Mouse (Mus musculus) right cerebral cortex, adult 2 months (tissue): ENCODE measurements around the gene Mcfd2.
"Not testable (repeated sequence)": the region's sequence is repeated elsewhere in the genome, so short reads cannot be mapped to it uniquely, and the experiment has no call there.

Experiments
- DNase-seq, 2 experiments: peaks; one replicate each; pipeline ENCODE4 v3.0.0; 2021 to 2022; ENCODE audit warnings: low spot score in 2 of 2

Mcfd2 gene

GRCm38 (mm10) chr17:87265792-87266186 lies at the start of gene Mcfd2:
TSS of gene Mcfd2 (minus strand) at chr17:87265935.
- DNase-seq = peak; percentile 87 to 91

- DNase-seq = peak; percentile 94 to 95
Measured at GRCm38 (mm10) chr17:87315021-87315531, 49.3 kb upstream of the Mcfd2 start.

GRCm38 (mm10) chr17:87314530-87314946 lies 48.8 kb upstream of the Mcfd2 start:
- DNase-seq = no peak

- DNase-seq = no peak
Measured at GRCm38 (mm10) chr17:87314121-87314520, 48.4 kb upstream of the Mcfd2 start.

- DNase-seq = no peak
Measured at GRCm38 (mm10) chr17:87312924-87313870, 47.5 kb upstream of the Mcfd2 start.

GRCm38 (mm10) chr17:87312351-87312750 lies 46.6 kb upstream of the Mcfd2 start:
- no peak for DNase-seq

GRCm38 (mm10) chr17:87310497-87310896 lies 44.8 kb upstream of the Mcfd2 start:
- no peak for DNase-seq

GRCm38 (mm10) chr17:87309073-87309788 lies 43.5 kb upstream of the Mcfd2 start:
- DNase-seq = no peak

GRCm38 (mm10) chr17:87306746-87307145 lies 41.0 kb upstream of the Mcfd2 start:
- DNase-seq = no peak

- no peak for DNase-seq
Measured at GRCm38 (mm10) chr17:87305065-87305464, 39.3 kb upstream of the Mcfd2 start.

GRCm38 (mm10) chr17:87304151-87304894 lies 38.6 kb upstream of the Mcfd2 start:
- DNase-seq = no peak

GRCm38 (mm10) chr17:87302014-87302794 lies 36.5 kb upstream of the Mcfd2 start:
- no peak for DNase-seq

GRCm38 (mm10) chr17:87301607-87302006 lies 35.9 kb upstream of the Mcfd2 start:
- DNase-seq = not testable (repeated sequence)

- no peak for DNase-seq
Measured at GRCm38 (mm10) chr17:87300340-87300739, 34.6 kb upstream of the Mcfd2 start.

- DNase-seq = no peak
Measured at GRCm38 (mm10) chr17:87298944-87299343, 33.2 kb upstream of the Mcfd2 start.

GRCm38 (mm10) chr17:87296701-87297100 lies 31.0 kb upstream of the Mcfd2 start:
- DNase-seq = not testable (repeated sequence)

GRCm38 (mm10) chr17:87295738-87296137 lies 30.0 kb upstream of the Mcfd2 start:
- DNase-seq = no peak

- no peak for DNase-seq
Measured at GRCm38 (mm10) chr17:87293125-87293524, 27.4 kb upstream of the Mcfd2 start.

- no peak for DNase-seq
Measured at GRCm38 (mm10) chr17:87291782-87292181, 26.0 kb upstream of the Mcfd2 start.

GRCm38 (mm10) chr17:87291037-87291436 lies 25.3 kb upstream of the Mcfd2 start:
- no peak for DNase-seq

GRCm38 (mm10) chr17:87289367-87289766 lies 23.6 kb upstream of the Mcfd2 start:
- DNase-seq = no peak
